Mouse (Mus musculus) natural killer cell, adult 2 months (primary cell): ENCODE measurements around the gene Gm21983.
A peak's percentile ranks its signal among the peaks of the same experiment; 100 is the strongest.

Source experiments
- DNase-seq, 2 experiments: peaks; one replicate each; pipeline ENCODE4 v3.0.0; 2022; ENCODE audit warnings: low spot score in 2 of 2

Gene Gm21983

DNA sequence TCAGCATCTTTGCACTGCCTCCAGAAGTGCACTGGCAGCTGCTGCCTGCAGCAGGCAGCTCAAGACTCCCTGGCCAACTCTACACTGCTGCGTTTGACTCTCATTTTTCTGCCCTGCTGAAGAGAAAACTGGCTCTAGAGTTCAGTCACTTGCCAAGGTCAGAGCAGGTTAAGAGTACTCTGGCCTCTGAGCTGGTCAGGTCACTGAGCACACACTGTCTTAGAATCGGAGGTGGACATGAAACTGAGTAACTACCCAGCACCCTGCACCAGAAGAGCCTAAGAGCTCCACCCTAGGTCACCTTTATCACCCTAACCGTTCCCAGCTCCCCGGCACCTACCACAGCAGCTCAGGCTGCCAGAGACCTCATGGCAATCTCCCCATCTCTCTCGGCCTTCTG is 5.1 kb upstream of the Gm21983 start:
- DNase-seq: no peak

DNA sequence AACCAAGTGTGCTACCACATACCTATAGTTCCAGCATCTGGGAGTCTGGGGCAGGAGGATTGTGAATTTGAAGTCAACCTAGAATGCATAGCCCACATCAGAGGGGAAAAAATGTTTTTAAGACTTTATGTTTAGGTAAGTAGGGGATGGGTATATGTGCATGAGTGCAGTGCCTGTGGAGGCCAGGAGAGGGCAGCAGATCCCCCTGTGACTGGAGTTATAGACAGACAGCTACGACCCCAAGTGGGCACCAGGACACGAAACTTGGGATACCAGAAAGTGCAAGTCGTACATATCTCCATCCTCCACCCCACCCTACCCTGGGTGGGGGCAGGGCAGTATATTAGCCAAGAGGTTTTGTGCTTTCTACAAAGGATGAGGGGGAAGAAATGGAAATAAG is 4.1 kb upstream of the Gm21983 start:
- DNase-seq: peak in 1 of 2 experiments; percentile 41

DNA sequence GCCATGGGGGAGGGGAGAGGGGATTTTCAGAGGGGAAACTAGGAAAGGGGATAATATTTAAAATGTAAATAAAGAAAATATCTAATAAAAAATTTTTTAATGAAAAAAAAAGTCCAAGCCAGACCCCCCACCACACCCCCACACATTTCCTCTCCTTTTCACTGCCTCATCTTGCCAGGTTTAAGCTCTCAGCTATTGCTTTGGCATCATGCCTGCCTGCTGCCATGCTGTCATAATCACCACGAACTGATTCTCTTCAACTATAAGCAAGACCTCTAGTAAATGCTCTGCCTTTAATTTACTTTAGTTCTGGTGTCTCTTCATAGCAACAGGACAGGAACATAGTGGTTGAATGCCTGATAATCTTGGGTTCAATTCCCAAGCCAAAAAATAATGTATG is 1.6 kb upstream of the Gm21983 start:
- DNase-seq: no peak

DNA sequence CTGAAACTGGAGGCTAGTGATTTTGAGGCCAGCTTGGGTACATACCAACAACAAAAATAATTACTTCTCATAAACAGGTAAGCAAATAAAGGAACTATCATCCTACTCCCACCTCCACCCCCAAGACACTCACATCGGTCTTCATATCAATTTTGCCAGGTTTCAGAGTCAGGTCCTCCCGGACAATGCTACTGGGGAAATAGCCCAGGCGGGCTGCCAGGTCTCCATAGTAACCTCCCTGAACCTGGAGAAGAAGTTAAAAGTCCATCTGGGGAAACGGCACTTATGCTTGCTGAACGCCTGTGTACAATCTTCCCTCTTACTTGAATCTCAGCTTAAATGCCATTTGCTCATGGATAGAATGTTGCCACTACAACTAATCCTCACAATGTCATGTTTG is 850 bp downstream of the Gm21983 start:
- no peak for DNase-seq

DNA sequence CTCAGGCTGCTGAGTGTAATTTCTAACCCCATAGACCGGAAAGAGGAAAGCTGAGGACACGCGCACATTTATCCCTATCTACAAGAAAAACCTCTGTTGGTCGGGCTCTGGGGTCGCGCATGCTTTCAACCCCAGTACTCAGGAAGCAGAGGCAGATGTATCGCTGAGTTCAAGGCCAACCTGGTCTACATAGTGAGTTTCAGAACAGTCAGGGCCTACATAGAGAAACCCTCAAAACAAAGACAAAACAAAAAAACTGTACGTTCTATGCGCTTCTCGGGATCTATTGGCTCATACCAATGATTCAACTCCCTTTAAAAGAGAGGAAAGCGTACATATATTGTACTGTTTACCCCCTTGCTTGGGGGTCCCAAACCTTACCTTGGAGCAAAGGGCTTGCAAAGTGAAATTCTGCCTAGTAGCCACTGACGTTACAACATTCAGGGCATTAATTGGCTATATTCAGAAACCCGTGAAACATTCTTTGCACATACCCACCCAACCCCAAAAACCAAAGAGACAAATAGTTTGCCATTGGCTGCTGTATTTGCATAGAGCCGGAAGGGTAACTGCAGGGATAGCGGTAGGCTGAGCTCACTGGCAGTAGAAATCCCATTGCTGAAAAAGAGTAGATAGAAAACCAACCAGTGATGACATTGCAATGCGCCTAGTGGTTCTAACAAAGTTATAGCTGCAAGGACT is 1.5 kb downstream of the Gm21983 start:
- no peak for DNase-seq

DNA sequence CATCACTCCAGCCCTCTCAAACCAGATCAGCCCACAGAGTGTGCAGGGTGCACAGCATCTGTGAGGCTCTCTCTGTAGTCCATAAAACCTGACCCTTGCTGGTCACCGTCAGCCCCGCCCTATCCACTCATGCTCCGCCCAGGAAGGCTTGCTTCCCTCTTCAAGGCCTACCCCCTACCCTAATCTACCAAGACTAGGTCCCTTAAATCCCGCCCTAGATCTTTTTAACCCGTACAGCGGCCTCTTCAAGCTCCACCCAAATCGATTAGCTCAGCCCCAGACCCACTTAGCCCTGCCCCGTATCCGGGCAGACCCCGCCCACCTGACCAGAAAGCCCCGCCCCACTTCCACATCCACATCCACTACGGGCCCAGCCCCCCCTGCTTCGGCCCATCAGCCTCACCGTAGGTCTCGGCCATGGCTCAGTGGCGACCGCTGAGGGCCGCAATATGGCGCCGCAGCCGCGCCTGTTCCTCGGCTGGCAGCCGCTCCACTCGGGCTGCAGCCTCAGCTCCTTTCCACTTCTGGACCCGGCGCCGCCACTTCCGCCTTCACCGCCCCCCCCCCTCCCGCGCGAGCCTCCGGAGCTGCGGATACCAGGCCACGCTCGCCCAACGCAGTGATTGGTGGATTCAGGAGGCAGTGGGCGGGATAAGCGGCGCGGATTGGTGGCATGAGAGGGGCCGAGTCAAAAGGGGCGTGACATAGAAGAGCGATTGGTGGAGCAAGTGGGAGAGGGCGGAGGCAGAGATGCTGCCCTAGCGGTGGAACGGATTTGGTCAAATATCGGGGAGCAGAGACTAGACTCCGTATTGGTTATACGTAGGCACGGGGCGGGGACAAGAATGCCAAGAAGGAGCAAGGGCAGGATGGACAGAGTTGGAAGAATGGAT is 2.3 kb downstream of the Gm21983 start, which contains the start of gene Rab4b:
Gene Rab4b, minus strand, starts transcription at position 573 of the 893 bp plus-strand sequence.
- DNase-seq: peak; percentile 99

DNA sequence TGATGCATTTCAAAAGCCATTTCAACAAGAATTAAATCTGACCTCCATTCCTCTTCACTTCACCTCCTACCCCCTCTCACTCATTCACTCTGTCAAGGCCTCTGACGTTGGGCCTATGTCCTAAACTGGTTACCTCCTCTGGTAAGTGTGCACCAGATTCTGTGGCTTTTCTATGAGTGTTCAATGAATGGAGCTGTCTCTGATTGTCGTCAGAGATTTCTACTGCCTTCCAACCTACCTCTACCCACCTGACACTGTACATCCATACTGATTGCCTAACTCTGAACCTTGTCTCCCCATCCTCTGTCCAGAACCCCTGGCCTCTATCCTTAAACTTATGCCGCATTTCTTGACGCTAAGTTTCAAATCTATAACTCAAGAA is 3.0 kb downstream of the Gm21983 start:
- no peak for DNase-seq

DNA sequence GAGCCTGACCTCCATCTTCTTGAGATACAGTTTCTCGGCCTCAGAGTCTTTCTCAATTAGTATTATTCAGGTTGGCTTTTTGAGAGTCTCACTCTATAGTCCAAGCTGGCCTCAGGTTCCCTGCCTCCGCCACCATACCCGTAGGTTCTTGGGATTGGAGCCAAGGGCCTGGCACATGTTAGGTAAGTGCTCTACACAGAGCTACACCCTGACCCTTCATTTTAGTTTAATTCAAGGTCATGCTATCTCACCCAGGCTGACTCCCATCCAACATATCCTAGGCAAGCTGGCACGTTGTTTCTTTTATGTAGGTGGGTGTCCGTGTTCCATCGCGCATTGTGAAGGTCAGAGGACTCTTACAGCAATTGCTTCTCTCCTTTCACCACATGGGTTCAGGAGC is 6.0 kb downstream of the Gm21983 start:
- no peak for DNase-seq

DNA sequence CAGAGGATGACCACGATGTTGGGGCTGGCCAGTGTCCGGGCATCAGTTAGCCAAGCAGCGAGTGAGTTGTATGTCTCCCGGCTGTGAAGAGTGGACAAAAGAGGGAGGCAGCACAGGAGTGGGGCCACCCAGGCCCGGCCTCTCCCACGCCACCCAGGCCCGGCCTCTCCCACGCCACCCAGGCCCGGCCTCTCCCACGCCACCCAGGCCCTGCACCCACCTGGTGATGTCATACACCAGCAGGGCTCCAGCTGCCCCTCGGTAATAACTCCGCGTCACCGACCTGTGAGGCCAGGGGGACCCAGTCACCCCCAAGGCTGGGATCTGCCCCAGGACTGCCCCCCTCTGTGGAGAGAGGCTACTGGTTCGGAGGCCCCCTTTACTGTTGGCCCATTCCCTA is 6.4 kb downstream of the Gm21983 start:
- no peak for DNase-seq

DNA sequence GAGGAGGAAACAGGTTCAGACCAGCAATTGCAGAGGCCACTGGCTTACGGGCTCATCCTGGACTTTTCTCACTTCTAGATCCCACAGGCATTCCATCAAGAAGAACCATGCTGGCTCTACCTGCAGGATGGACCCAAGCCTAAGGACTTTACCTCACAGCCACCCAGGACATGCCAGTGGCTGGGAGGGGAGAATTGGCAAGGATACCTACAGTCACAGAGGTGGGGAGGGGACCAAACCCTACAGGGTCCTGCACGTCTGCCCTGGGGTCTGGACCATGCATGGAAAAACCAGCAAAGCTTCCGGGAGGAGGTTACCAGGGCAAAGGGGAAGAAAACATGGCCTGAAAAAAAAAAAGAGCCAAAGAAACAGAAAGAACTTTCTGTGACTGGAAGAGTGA is 9.9 kb downstream of the Gm21983 start:
- DNase-seq: no peak

DNA sequence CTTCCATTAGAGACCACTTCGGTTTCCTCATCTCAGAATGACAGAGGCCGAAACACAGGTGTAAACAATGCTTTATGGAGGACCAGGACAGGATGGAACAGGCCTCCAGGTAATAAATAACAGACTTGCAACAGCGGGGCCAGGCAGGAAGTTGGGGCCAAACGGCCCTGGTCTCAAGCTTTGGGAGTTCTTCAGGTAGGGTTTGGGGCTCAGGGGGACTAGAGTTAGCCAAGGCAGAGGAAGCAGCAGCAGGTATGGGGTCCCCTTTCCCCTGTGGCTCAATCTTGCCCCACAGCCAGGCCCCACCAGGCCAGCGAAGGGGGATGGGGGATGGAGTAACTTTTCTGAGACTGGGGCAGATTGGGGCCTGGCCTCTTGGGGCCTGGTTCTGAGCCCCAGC is 12.5 kb downstream of the Gm21983 start:
- no peak for DNase-seq

DNA sequence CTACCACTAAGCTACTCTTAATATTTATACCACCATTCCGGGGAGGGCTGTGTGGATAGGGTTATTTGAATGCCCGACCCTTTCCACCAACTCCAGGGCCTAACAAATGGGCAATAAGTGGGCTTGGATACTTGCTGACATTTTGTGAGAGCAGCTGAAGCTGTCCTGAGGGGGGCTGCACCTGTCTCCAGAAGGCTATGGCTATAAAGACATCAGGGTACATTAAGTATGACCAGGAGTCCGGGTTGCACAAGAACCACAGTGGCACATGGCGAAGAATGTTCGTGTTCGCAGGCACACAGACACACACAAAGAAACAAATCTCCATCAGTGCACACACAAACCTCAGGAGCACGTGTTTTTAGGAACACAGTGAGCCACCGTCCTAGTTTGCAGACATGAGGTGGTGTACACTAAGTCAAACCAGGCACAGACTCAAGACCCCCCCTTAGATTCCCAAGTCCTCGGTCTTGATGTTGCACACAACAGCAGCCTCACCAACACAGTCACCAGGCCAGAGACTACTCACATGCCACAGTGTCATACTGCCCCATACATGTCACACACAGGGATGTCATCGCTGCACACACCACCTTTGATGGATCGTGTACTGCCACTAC is 13.3 kb downstream of the Gm21983 start:
- no peak for DNase-seq

DNA sequence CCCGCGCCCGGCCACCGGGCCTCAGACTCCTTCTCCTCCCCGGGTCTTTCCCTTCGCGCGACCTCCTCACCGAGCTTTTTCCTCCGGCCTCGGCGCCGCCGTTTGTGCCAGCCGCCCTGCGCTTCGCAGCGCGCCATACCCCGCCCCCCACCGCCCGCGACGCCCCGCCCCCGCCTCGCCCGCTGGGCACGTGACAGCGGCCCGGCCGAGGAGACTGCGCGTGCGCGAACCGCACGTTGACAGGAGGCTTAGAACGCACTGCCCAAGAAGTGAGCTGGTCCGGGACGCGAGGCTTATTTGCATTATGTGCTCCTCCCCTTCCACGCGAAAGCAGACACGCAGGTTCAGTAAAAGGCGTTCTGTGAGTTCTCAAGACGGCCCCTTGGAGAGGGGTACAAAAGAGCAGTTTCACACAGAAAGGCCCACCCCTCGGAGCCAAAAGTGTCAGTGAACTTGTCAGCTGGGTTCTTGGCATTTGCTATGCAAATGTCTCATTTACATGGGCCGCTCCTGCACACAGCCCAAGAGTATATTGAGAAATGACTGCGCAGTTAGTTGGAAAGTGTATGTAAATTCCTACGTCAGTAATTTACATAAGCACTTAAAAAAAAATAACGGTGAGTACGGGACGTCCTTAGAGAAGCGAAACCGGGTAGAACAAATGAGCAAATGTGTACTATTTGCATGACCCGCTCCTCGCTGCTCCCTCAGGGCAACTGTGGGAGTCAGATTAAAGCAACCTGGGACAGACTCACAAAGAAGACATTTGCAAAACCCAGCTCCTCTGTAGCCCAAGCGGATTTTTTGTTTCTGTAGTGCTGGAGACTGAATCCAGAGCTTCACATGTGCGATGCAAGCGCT is 14.0 kb downstream of the Gm21983 start, which contains the start of gene Egln2:
Gene Egln2, minus strand, starts transcription at position 189 of the 861 bp plus-strand sequence.
- peak; percentile 93 to 96 for DNase-seq

DNA sequence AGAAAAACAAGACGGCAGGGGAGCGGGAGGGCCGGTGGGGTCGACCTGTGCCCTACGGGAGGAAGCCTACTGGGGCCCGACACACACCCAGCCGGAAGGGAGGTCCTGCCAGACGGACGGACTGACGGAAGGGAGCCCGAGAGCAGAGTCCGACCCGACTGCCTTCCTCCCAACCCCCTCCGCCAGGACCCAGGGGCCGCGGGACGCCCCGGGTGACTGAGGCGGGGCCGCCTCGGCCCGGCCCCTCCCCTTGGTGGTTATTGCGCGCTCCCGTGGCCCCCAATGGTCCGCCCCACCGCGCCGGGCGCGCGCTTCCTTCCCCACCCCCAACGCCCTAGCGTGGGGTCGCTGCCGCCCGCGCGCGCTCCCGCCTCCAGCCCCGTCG is 14.7 kb downstream of the Gm21983 start:
- DNase-seq: peak; percentile 80 to 84

DNA sequence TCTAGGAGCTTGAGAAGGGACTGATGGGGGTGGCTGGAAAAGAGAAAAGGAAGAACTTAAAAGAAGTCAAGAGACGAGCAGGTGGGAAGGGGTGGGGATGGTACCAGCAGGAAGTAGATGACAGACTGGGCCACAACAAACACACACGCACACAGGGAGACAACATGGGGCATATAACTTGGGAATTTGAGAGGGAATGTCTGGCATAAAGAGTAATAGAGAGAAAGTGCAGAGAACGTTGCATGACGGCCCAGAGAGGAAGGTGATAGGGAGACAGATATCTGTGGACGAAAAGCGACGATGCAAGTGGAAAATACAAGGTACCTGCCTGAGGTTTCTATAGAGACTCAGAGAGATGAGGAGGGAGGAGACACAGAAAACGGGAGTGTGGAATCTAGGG is 15.2 kb downstream of the Gm21983 start:
- no peak for DNase-seq

DNA sequence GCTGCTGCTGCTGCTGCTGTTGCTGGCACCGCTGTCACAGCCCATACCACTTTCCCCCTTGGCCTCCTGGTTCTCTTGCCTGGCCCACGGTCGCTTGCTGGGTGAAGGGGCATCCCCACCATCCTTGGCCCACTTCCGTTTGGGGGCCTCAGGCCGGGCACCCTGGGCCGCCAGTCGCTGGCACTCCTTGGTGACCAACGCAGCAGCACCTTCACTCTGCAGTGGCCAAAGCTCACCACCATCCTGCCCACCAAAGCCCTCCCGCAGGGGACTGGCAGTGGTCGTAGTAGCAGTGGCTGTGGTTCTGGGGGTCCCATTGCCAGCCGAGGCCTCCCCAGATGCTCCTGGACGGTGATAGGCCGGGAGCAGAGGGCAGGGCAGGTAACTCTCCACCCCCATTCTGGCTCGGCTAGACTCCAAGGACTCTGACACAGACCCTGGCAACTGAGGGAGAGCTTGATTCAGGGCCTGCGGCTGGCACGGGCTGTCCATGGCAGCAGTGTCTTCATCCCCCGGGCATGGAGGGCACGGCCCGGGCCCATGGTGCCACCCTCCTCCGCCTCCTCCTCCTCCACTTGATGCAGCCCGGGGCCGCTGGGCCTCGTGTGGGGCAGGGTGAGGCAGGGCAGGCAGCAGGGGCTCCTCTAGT is 15.8 kb downstream of the Gm21983 start:
- DNase-seq: no peak

DNA sequence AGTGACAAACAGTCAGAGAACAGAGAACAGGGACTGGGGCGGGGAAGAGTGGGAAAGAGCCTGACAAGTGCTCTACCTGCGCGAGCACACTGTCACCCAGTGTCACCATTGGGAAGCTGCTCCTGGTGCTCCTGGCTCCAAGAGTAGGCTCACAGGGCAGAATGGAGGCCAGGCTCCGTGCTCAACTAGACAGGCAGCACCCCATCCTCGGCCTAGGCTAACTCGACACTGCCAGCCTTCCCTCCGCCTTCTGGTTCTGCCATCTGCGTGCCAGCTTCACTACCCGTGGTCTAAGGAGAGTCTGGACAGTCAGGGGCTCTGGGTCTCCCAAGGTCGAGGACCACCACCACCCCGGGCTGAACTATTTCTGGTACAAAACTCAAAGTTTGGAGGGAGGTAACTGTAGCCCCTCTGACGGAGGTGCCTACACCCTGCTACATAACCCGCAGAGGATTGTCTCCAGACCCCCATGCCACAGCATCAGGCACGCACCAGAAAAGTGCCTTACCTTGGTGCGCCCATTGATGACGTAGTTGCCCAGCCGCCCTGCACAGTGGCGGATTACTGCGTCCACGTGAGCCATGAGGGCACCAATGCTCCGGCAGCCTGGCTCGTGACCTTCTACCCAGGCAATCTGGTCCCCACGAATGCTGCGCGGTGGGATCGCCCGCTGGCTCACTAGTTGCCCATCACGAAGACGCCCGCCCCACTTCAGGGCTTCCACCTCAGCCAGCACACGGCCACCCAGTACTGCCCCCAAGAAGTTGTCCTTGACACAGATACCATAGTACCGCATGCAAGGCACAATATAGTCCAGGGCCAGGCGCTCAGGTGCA is 16.6 kb downstream of the Gm21983 start:
- no peak for DNase-seq

DNA sequence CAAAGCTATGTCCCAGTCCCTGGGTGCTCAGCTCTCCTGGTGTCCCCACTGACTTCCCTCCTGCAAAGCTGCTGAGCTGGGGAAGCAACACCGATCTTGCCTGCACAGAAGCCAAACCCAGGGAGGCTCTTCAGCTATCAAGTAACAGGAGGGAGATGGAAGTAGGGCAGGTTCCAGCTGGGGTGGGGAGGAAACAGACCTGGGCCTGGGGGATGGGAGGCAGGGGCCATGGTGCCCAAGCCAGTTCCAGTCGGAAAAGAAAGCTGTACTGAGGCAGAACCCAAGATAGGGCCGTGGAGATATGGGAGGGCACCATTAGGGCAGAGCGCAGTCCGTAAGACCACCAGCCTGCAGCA is 17.5 kb downstream of the Gm21983 start:
- no peak for DNase-seq

DNA sequence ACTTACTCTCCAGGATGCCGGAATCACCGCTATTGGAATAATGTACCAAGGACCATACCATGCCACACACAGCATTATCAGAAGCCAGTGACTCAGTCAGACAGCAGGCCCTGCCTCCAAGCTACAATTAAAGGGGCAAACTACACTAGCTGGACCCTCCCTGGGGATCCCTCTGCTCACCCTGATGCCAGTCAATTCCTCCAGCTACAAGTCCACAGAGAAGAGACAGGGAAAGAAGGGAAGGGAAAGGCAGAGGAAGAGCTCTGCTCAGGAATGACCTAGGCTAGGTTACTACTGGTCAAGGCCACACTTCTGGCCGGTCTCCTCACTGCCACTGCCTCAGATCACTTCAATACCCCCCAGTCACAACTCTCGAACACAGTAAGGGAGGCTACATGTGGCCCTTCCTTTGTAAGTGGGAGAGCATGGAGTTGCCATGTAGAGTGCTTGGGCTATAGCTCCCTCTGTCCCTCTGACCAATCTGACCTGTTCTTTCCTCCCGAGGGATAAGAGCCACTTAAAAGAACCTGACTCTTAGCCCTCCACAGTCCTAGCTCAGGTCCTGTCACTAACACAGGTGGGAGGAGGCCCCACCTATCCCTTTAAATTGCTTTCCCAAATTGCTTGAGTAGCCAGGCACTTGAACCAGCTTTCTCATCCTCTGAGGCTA is 18.0 kb downstream of the Gm21983 start:
- DNase-seq: no peak

DNA sequence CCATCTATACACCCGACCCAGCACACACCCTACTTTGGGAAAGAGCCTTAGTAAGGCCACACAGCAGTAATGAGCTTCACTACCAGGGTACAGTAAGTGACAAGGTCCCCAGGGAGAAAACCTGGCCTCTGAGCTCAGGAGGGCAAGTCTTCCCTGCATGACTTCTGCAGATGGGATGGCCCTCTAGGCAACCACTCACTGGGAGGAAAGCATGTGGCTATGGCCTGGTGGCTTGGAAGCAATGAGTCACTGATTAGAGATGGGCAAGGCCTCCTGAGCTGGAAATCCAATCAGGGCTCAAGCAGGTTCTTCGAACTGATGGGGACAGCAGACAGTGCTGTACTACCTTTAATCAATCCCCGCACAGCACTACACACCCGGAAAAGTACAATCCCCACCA is 19.1 kb downstream of the Gm21983 start:
- no peak for DNase-seq
